Mouse (Mus musculus) left cerebral cortex, adult 8-10 months (tissue): ENCODE data around the gene Agap1. TPM values are rescaled to one million over a fixed set of nuclear protein-coding genes. Genes with fewer than 3 reads are reported as not detected.

Source experiments
- DNase-seq, 2 experiments: peaks; one replicate each; pipeline ENCODE4 v3.0.0; 2022; ENCODE audit warnings: low spot score in 2 of 2
- total RNA-seq, 4 experiments: library from RNA; stranded (reverse); gene quantifications; 2 replicates each; pipeline ENCODE4 v1.2.4; 2022

Gene Agap1
- total RNA-seq, 4 experiments from 2014 or later = 269 to 335 (median 295) TPM

- DNase-seq = no peak
Observed at GRCm38 (mm10) chr1:89891400-89891799, 436.8 kb downstream of the Agap1 start.

DNA sequence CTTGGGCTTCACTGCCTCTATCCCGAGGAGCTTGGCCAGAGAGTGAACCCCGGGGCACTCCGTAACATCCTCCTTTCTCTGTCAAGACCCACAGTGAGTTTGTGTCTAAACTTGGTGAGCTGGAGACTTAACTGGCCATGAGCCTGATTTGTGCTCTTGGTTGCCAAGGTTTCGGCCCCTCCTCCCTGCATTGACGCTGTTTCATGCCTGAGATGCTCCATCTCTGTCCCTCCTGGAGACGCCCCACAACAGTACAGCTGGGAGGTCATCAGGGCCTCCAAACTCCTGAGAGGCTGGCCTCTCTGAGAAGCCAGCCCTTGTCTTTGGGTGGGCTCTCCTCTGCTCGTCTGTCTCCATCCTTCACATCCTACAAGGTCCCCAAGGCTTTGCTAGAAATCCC lies 437.7 kb downstream of the Agap1 start:
- no peak for DNase-seq

DNA sequence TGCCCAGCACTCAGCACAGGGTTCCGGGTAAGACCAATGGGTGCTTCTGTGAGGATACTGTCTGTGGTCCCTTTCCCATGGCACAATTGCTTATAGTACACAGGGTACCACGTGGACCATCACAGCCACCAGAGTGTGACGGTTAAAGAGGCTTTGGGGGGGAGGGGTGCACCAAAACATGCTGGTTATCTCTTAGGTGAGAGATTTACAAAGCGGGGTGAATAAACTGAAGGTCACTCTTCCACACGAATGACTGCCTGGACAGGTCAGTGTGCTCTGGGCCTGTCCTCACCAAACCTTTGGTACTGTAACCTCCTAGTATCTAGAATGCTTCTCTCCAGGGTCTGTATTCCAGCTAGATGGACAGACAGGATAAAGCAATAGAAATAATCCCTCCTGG lies 441.2 kb downstream of the Agap1 start:
- DNase-seq = no peak

- DNase-seq = no peak
Observed at GRCm38 (mm10) chr1:89899036-89899435, 444.4 kb downstream of the Agap1 start.

DNA sequence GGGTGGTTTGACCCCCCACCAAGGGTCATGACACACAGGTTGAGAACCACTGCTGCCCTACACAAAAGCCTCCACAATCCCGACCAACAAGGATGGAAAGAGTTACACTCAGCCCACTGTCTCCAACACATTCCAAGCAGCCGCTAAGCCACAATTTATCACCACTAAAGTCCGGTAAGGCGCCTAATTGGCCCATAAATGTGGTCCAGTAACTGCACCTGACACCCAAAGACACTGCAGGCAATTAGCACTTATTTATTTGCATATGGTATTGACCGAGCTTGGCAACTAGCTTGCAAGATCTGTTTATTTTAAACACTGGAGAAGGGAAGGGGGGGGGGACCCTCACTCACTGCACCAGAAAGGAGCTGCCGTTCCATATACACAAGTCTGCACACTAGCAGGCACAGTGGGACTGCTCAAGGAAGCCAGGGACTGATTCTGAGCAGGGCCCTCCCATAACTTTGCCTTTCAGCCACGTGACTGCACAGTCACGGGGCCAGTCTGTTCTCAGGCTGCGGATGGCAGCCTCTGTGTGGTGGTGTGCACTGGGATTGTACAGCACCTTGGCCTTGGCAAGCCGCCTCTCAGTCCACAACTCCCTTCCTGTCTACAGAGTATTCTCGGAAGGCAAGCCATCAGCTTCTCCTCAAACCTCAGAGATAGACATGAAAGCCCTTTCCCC lies 445.3 kb downstream of the Agap1 start:
- DNase-seq = no peak

GRCm38 (mm10) chr1:89901381-89901780 lies 446.8 kb downstream of the Agap1 start:
- no peak for DNase-seq

GRCm38 (mm10) chr1:89902236-89902635 lies 447.6 kb downstream of the Agap1 start:
- no peak for DNase-seq

DNA sequence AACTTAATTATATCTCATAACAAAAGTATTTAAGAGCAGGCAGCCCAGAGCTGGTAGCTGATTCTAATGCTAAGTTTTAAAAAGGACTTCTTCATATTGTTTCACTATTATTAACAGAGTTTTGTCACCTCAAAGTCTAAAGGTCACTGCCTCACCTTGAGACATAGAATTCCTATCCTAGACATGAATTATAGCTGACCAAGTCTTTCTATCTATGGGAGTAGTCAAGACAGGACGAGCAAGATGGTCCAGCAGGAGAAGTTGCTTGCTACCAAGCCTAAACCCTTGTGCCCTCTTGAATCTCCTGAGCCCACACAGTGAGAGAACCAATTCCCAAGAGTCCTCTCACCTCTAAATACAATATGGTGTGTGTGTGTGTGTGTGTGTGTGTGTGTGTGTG lies 448.0 kb downstream of the Agap1 start:
- DNase-seq = no peak

DNA sequence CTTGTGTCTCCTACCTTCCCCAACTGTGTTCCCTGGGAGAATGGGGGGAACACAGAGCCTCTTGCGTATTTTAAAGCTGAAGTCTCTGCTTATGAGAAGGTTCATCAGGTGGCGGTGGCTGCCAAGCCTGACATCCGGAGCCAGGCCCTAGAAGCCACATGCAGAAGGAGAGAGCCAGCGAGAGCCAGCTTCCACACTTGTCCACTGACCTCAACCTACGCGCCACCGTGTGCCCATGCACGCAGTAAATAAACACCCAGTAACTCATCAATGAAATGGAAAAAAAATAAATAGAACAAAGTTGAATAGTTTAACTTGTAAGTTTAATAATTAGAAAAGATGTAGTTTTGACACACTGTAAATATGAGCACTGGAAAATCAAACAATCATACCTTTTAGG lies 455.2 kb downstream of the Agap1 start:
- no peak for DNase-seq

GRCm38 (mm10) chr1:89912392-89912791 lies 457.8 kb downstream of the Agap1 start:
- no peak for DNase-seq

- no peak for DNase-seq
Observed at GRCm38 (mm10) chr1:89913611-89914010, 459.0 kb downstream of the Agap1 start.

- no peak for DNase-seq
Observed at GRCm38 (mm10) chr1:89918111-89918510, 463.5 kb downstream of the Agap1 start.

- no peak for DNase-seq
Observed at GRCm38 (mm10) chr1:89919206-89919605, 464.6 kb downstream of the Agap1 start.

GRCm38 (mm10) chr1:89921806-89922205 lies 467.2 kb downstream of the Agap1 start:
- DNase-seq = no peak

DNA sequence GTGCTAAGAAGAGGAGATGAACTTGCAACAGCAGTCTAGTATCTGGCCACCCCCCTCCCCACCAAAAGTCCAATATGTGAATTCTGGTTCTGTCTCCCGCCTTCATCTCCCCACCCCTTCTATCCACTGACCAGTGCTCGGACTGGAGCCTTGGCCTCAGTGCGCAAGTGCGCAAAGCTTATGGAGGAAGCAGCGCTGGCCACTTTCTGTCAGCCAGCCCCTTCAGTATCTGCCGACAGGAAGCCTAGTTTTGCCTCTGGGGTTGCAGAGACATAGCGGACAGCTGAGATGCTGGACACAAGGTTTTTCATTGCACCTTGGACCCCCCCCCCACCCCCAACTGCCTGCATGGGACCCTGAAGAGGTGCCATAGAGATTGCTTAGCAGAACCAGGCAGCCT lies 467.7 kb downstream of the Agap1 start:
- DNase-seq = no peak

- no peak for DNase-seq
Observed at GRCm38 (mm10) chr1:89922883-89923641, 468.5 kb downstream of the Agap1 start.

DNA sequence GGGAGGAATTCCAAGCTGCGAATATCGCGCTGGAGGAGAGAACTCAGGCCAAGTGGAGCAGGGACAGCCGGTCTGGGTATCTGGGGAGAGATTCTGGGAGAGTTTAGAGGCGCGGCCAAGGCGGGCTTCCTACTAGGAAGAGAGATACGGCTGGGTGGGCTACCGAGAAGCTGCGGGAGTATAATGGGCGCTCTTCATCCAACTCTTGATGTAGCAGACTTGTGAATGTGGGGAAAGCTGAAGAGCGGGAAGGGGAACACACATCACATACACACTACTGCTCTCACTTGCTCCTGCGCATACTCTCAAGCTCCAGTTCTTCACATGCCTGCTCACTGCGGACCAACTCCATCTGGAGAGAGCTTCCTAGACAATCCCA lies 469.0 kb downstream of the Agap1 start:
- no peak for DNase-seq

DNA sequence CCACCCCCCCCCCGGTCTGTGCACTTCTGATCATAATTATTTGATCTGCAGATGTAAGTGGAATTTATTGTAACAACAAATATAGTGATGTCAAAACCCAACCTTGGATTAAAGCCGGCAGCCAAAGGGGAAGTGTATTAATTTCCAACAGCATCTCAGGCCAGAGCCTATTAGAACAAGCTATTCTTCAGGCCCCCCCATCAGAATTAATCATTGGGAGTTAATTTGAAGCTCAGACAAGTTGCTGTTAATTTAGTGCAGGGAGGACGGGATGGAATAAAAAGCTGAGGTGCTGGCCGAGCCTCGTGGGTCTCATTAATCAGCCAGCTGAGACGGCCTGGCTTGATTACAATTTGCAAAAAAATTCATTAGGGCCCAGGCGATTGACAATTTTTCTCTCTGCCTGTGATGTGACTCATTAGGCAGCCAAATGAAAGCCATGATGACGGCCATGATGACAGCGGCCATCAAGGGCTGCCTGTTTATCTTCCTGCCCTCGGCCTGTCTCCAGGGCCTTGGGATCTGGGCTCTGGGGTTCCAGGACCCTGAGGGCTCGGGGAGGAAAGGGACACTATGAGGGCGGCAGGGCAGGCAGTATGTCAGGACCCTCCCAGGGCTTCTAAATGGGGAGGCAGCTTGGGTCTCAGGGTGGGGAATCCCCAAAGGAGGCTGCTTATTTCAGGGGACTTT lies 471.0 kb downstream of the Agap1 start:
- no peak for DNase-seq

DNA sequence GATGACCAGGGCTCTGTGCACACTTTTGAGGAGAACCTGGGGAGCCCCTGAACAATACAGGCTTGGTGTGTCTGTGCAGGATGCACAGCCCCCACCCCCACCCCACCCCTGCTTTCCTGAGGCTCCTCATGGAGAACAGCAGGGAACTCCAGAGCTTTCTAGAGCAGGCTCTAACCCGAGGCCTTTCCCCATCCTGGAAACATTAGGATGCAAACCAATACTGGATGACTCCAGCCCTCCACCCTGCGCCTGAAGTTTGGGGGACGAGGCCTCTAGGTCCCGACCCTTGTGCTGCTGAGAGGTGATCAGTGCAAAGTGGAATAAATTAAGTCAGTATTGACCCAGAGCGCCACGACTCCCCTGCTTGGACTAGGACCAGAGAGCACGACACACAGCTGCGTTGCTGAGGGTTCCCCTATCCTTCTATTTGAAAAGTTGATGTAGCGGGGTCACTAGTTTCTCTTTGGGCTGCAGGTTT lies 472.0 kb downstream of the Agap1 start:
- no peak for DNase-seq

DNA sequence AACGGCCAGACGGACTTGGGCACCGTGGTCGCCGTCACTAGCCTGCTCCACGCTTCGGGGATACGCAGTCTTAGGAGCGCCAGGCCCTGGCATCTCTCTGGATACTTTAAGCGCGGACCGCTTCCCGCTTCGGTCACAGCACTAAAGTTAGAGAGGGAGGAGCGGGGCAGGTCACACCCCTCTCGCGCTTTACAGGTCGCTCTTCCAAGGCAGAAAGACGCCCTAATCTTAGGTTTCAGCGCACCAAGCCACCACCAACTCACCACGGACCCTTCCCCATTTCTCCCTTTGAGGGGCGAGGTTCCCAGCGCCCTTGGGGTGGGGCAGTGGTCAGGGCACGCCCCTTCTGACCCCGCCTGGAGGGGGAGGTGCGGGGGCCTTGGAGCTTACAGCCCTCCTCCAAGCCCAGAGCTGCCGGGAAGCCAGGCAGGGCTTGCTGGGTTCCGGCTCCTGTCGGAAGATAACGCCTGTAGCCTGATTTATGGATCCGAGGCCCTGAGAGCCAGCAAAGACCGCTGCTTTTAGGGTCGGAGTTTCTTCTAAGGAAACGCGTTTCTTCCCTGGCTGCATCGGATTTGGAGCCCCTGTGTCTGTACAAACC lies 472.6 kb downstream of the Agap1 start:
- no peak for DNase-seq

DNA sequence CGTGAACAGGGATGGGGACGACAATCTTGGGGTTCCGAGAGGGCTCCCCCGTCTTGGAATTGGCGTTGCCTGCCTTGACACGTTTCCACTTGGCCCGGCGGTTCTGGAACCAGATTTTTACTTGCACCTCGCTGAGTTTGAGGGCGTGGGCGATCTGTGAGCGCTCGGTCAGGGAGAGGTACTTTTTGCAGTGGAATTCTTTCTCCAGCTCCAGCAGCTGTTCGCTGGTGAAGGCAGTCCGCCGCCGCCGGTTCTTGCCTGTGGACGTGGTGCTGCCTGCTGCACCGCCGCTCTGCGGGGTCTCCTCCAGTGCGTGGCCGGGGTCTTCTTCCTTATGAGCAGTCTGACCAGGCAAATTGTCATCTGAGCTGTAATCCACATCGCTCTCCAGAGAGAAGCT lies 474.1 kb downstream of the Agap1 start:
- DNase-seq = no peak

- no peak for DNase-seq
Observed at GRCm38 (mm10) chr1:89929181-89929580, 474.6 kb downstream of the Agap1 start.
